Mouse (Mus musculus) lung, embryonic 14.5 days (tissue): ENCODE results near the gene Jsrp1. TPM values are rescaled to one million over a fixed set of nuclear protein-coding genes. Genes with fewer than 3 reads are reported as not detected.
A peak's percentile ranks its signal among the peaks of the same experiment; 100 is the strongest.

Experiments used
- ATAC-seq: fragments of 200-750 bp; cut with Nextera tagmentation; 2 replicates; pipeline ENCODE4 v1.8.0; 2017; ENCODE audit warnings: mild to moderate bottlenecking, moderate TSS enrichment, moderate library complexity; ENCODE audit not compliant: insufficient read depth
- DNase-seq: peaks from one replicate; pipeline ENCODE4 v3.0.0-alpha.2; 2015
- H3K27ac ChIP-seq: fragments of 300-500 bp; sonication (generic); 2 replicates; pipeline ENCODE4 v1.5.1; 2014; ENCODE audit warnings: low read depth, mild to moderate bottlenecking, moderate library complexity
- H3K27me3 ChIP-seq: fragments of 300-500 bp; sonication (generic); 2 replicates; pipeline ENCODE4 v1.6.1; 2014; ENCODE audit warnings: low read length, control low read depth; ENCODE audit not compliant: insufficient read depth
- H3K36me3 ChIP-seq: fragments of 300-500 bp; sonication (generic); 2 replicates; pipeline ENCODE4 v1.6.1; 2014; ENCODE audit warnings: control low read depth; ENCODE audit not compliant: insufficient read depth
- H3K4me1 ChIP-seq: fragments of 300-500 bp; sonication (generic); 2 replicates; pipeline ENCODE4 v1.6.1; 2014; ENCODE audit warnings: antibody characterized with exemption, control low read depth; ENCODE audit not compliant: insufficient read depth
- H3K4me2 ChIP-seq: fragments of 300-500 bp; sonication (generic); 2 replicates; pipeline ENCODE4 v1.6.1; 2014; ENCODE audit warnings: mild to moderate bottlenecking
- H3K4me3 ChIP-seq: fragments of 300-500 bp; sonication (generic); 2 replicates; pipeline ENCODE4 v1.5.1; 2014; ENCODE audit warnings: low read depth, low read length
- H3K9ac ChIP-seq: fragments of 300-500 bp; sonication (generic); 2 replicates; pipeline ENCODE4 v1.6.1; 2014
- H3K9me3 ChIP-seq: fragments of 300-500 bp; sonication (generic); 2 replicates; pipeline ENCODE4 v1.6.1; 2016; ENCODE audit warnings: low read depth, low read length, control low read depth
- CTCF ChIP-seq: IDR thresholded peaks from 2 replicates; pipeline ENCODE4 v1.5.1; 2016; ENCODE audit warnings: antibody characterized with exemption, low read depth
- WGBS: fragments of 180-500 bp; shearing (Covaris S2); extraction: QIAGEN DNeasy Blood & Tissue Kit; methylation state at CpG from one replicate; pipeline ENCODE4 v1.1.7; 2014; 5-methylcytosine and 5-hydroxymethylcytosine counted together
- polyA plus RNA-seq: library from polyadenylated mRNA; unstranded; fragments of >200 nt; fragmentation: Nextera tagmentation; extraction: Ambion mirVana; gene quantifications from 2 replicates; pipeline ENCODE4 v1.2.1, GENCODE M21; 2014

The Jsrp1 gene
- polyA plus RNA-seq, 1 experiment from 2014 or later = 0.97 TPM

GRCm38 (mm10) chr10:80843087-80843930, 30.0 kb upstream of the Jsrp1 start:
- H3K27ac ChIP-seq = no peak overlapping the region
- TF ChIP-seq CTCF = no peak
- no peaks in the 10 kb centered on the region for H3K36me3 ChIP-seq
- H3K9me3 ChIP-seq = no peaks in the 10 kb centered on the region
- H3K4me2 ChIP-seq = peak overlapping the region; percentile 69
- H3K27me3 ChIP-seq = peaks cover 43% of the 10 kb centered on the region
- peak overlapping the region; percentile 47 for H3K9ac ChIP-seq
- DNase-seq (no peak), ATAC-seq (no peak)
- H3K4me3 ChIP-seq = peak overlapping the region; percentile 41
- WGBS = 9% methylated on average over 32 of the region's 32 CpGs
- H3K4me1 ChIP-seq = no peaks in the 10 kb centered on the region

GRCm38 (mm10) chr10:80842334-80842733, 29.0 kb upstream of the Jsrp1 start:
- H3K4me1 ChIP-seq = no peaks in the 10 kb centered on the region
- no peak overlapping the region for H3K4me2 ChIP-seq
- no peak for TF ChIP-seq CTCF
- no peaks in the 10 kb centered on the region for H3K36me3 ChIP-seq
- no peaks in the 10 kb centered on the region for H3K9me3 ChIP-seq
- WGBS = 78% methylated on average over 15 of the region's 15 CpGs
- no peak overlapping the region for H3K9ac ChIP-seq
- no peak overlapping the region for H3K4me3 ChIP-seq
- no peak overlapping the region for H3K27ac ChIP-seq
- DNase-seq (no peak), ATAC-seq (no peak)
- H3K27me3 ChIP-seq = peaks cover 44% of the 10 kb centered on the region

- H3K4me3 ChIP-seq = no peak overlapping the region
- 80% methylated on average over 2 of the region's 2 CpGs for WGBS
- H3K27ac ChIP-seq = no peak overlapping the region
- H3K4me2 ChIP-seq = no peak overlapping the region
- no peak overlapping the region for H3K9ac ChIP-seq
- no peaks in the 10 kb centered on the region for H3K9me3 ChIP-seq
- no peaks in the 10 kb centered on the region for H3K36me3 ChIP-seq
- H3K4me1 ChIP-seq = no peaks in the 10 kb centered on the region
- TF ChIP-seq CTCF = no peak
- no peak for ATAC-seq
- DNase-seq = no peak
- peaks cover 51% of the 10 kb centered on the region for H3K27me3 ChIP-seq
These were observed 28.4 kb upstream of the Jsrp1 start for GRCm38 (mm10) chr10:80841685-80842084.

GRCm38 (mm10) chr10:80839848-80840247, 26.6 kb upstream of the Jsrp1 start:
- Histone ChIP-seq H3K4me2 (no peak overlapping the region), H3K36me3 (no peaks in the 10 kb centered on the region), H3K27ac (no peak overlapping the region), H3K9ac (no peak overlapping the region), H3K4me3 (no peak overlapping the region), H3K27me3 (peaks cover 57% of the 10 kb centered on the region), H3K4me1 (no peaks in the 10 kb centered on the region), H3K9me3 (no peaks in the 10 kb centered on the region)
- TF ChIP-seq CTCF = no peak
- ATAC-seq (no peak), DNase-seq (no peak)
- WGBS = 55% methylated on average over 6 of the region's 6 CpGs

- no peaks in the 10 kb centered on the region for H3K9me3 ChIP-seq
- DNase-seq (no peak), ATAC-seq (no peak)
- H3K4me3 ChIP-seq = no peak overlapping the region
- H3K27ac ChIP-seq = no peak overlapping the region
- no peaks in the 10 kb centered on the region for H3K36me3 ChIP-seq
- H3K9ac ChIP-seq = no peak overlapping the region
- no peaks in the 10 kb centered on the region for H3K4me1 ChIP-seq
- H3K4me2 ChIP-seq = no peak overlapping the region
- no peak for TF ChIP-seq CTCF
- peaks cover 57% of the 10 kb centered on the region for H3K27me3 ChIP-seq
- WGBS = 61% methylated on average over 2 of the region's 2 CpGs
These were observed 25.1 kb upstream of the Jsrp1 start for GRCm38 (mm10) chr10:80838346-80838912.

- Histone ChIP-seq H3K4me2 (no peak overlapping the region), H3K27ac (no peak overlapping the region), H3K9ac (no peak overlapping the region), H3K36me3 (no peaks in the 10 kb centered on the region), H3K9me3 (no peaks in the 10 kb centered on the region), H3K4me1 (no peaks in the 10 kb centered on the region), H3K4me3 (no peak overlapping the region), H3K27me3 (peaks cover 53% of the 10 kb centered on the region)
- DNase-seq (no peak), ATAC-seq (no peak)
- 14% methylated on average over 2 of the region's 2 CpGs for WGBS
- no peak for TF ChIP-seq CTCF
These were observed 24.5 kb upstream of the Jsrp1 start for GRCm38 (mm10) chr10:80837827-80838226.

GRCm38 (mm10) chr10:80836949-80837379, 23.7 kb upstream of the Jsrp1 start:
- Histone ChIP-seq H3K36me3 (no peaks in the 10 kb centered on the region), H3K4me1 (no peaks in the 10 kb centered on the region), H3K27me3 (peaks cover 44% of the 10 kb centered on the region), H3K9ac (no peak overlapping the region), H3K4me2 (no peak overlapping the region), H3K27ac (no peak overlapping the region), H3K9me3 (no peaks in the 10 kb centered on the region), H3K4me3 (no peak overlapping the region)
- DNase-seq = no peak
- TF ChIP-seq CTCF = no peak
- ATAC-seq = no peak
- whole genome bisulfite sequencing = 48% methylated on average over 7 of the region's 7 CpGs
